Mouse (Mus musculus): ENCODE data around the gene Gm12800. TPM values are rescaled to one million over a fixed set of nuclear protein-coding genes. Genes with fewer than 3 reads are reported as not detected.

Gene Gm12800
- not detected in 2 replicates for polyA plus RNA-seq (2012; rRNA removed)

DNA sequence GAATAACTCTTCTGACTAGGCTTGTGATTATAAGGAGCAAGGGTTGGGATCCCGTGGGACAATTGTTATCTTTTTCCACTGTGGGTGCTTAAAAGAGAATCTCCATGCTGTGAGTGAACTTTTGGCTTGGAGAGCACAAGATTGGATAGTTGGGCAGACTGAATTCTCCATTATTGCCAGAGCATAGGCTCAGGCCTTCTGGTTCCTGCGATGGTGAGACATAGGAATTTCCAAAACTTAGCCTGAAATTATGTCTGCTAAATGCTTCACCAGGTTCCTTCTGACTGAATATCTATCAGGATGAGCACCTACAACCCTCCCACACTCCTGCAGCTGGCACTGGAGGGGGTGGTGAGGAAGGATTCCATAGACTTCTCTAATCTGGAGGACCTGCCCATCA lies at the start of gene Gm12800:
Gene Gm12800, plus strand, starts transcription at position 301 of the 400 bp plus-strand sequence.

GRCm38 (mm10) chr4:101893656-101894420 lies 15.1 kb upstream of the Gm12800 start, which contains the start of gene C130073F10Rik:
Gene C130073F10Rik, minus strand, starts transcription at chr4:101893789.

DNA sequence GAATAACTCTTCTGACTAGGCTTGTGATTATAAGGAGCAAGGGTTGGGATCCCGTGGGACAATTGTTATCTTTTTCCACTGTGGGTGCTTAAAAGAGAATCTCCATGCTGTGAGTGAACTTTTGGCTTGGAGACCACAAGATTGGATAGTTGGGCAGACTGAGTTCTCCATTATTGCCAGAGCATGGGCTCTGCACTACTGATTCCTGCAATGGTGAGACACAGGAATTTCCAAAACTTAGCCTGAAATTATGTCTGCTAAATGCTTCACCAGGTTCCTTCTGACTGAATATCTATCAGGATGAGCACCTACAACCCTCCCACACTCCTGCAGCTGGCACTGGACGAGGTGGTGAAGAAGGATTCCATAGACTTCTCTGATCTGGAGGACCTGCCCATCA lies 31.2 kb downstream of the Gm12800 start, which contains the start of gene Gm12794:
Gene Gm12794, plus strand, starts transcription at position 301 of the 400 bp plus-strand sequence.

Other genes with a start within 250 kb of the Gm12800 start
- gene Lepr, start 191.7 kb upstream of the Gm12800 start, polyA plus RNA-seq (2012; rRNA removed): 3.2 and 5.6 TPM in 2 replicates
- not detected in 2 replicates for gene B020004J07Rik, start 65.1 kb upstream of the Gm12800 start, polyA plus RNA-seq (2012; rRNA removed)
- gene C130073F10Rik, start 15.3 kb upstream of the Gm12800 start, polyA plus RNA-seq (2012; rRNA removed): not detected in 2 replicates
- gene Gm12794, start 31.3 kb downstream of the Gm12800 start, polyA plus RNA-seq (2012; rRNA removed): not detected in 2 replicates
- not detected in 2 replicates for gene Gm12790, start 71.9 kb downstream of the Gm12800 start, polyA plus RNA-seq (2012; rRNA removed)
- not detected in 2 replicates for gene Gm12789, start 77.5 kb downstream of the Gm12800 start, polyA plus RNA-seq (2012; rRNA removed)
- gene Pde4b, start 178.4 kb downstream of the Gm12800 start, polyA plus RNA-seq (2012; rRNA removed): 24.1 and 25.9 TPM in 2 replicates